ENCODE assay signal across 9 mouse cellular contexts in genomic region chr15:21407324-21408044, GRCm38 (mm10).
A peak's percentile ranks its signal among the peaks of the same experiment; 100 is the strongest.
DNase-seq lines count a peak whose midpoint lies in the region; ATAC-seq and TF ChIP-seq lines count a peak whose summit lies in the region.
"Had no signal": no experiment of that assay in that cellular context is flagged by ENCODE, and none has a peak within 500 bp of the region (broad histone marks: within the 10 kb centered on the region; RNA-seq: fewer than 3 reads in every experiment).

No protein-coding gene starts in this region.

- no peaks in the 10 kb centered on the region for H3K9me3 ChIP-seq in embryonic facial prominence, embryonic 11.5 days (replicated peaks; ENCODE audit: control insufficient read depth, low read length)
- H3K9me3 ChIP-seq in embryonic facial prominence, embryonic 10.5 days = no peaks in the 10 kb centered on the region
- no peaks in the 10 kb centered on the region for H3K9me3 ChIP-seq in lung, embryonic 14.5 days (ENCODE audit: low read depth, low read length)
- no peaks in the 10 kb centered on the region for H3K9me3 ChIP-seq in forebrain, postnatal 0 days (ENCODE audit: low read length)
- no peaks in the 10 kb centered on the region for H3K9me3 ChIP-seq in neural tube, embryonic 12.5 days
- H3K9me3 ChIP-seq: heart, embryonic 13.5 days had no signal

- 73% methylated on average over 2 of the region's 2 CpGs for WGBS in embryonic facial prominence, embryonic 11.5 days
- 72% methylated on average over 2 of the region's 2 CpGs for WGBS in embryonic facial prominence, embryonic 10.5 days
- 67% methylated on average over 2 of the region's 2 CpGs for WGBS in lung, embryonic 14.5 days
- 71% methylated on average over 2 of the region's 2 CpGs for WGBS in forebrain, postnatal 0 days
- 75% methylated on average over 2 of the region's 2 CpGs for WGBS in neural tube, embryonic 12.5 days

- 0 out of 2 replicates have a peak, but pooled peaks have one; percentile 70 for ATAC-seq in embryonic facial prominence, embryonic 11.5 days (replicated peaks; ENCODE audit: insufficient number of reproducible peaks, low FRiP score, low TSS enrichment, low read depth)
- no peak for ATAC-seq in lung, embryonic 14.5 days (ENCODE audit: insufficient read depth)
- ATAC-seq in forebrain, postnatal 0 days = peak; percentile 74
- 0 out of 2 replicates have a peak, but pooled peaks have one; percentile 65 for ATAC-seq in neural tube, embryonic 12.5 days (ENCODE audit: low FRiP score, low read depth)
- no peak for ATAC-seq in CD4-positive, CD25-positive, alpha-beta regulatory T cell, adult 4 months

- H3K4me3 ChIP-seq in embryonic facial prominence, embryonic 11.5 days (ENCODE audit: low read depth, low read length) = no peak overlapping the region
- H3K4me3 ChIP-seq in embryonic facial prominence, embryonic 10.5 days = no peak overlapping the region
- no peak overlapping the region for H3K4me3 ChIP-seq in lung, embryonic 14.5 days (ENCODE audit: low read depth, low read length)
- no peak overlapping the region for H3K4me3 ChIP-seq in forebrain, postnatal 0 days (ENCODE audit: low read depth, low read length)
- H3K4me3 ChIP-seq in neural tube, embryonic 12.5 days = no peak overlapping the region
- H3K4me3 ChIP-seq: heart, embryonic 13.5 days had no signal

- H3K9ac ChIP-seq in embryonic facial prominence, embryonic 11.5 days (replicated peaks; ENCODE audit: low read length) = no peak overlapping the region
- H3K9ac ChIP-seq in lung, embryonic 14.5 days = no peak overlapping the region
- no peak overlapping the region for H3K9ac ChIP-seq in forebrain, postnatal 0 days
- H3K9ac ChIP-seq in neural tube, embryonic 12.5 days = no peak overlapping the region
- H3K9ac ChIP-seq: heart, embryonic 13.5 days had no signal

- peak; percentile 70 for TF ChIP-seq CTCF in lung, embryonic 14.5 days (IDR thresholded peaks at IDR 0.05; ENCODE audit: low read depth)
- TF ChIP-seq CTCF in forebrain, postnatal 0 days (IDR thresholded peaks at IDR 0.05; ENCODE audit: low read depth) = peak; percentile 85

- H3K27me3 ChIP-seq in embryonic facial prominence, embryonic 11.5 days (ENCODE audit: control insufficient read depth, insufficient read depth, low read length) = no peaks in the 10 kb centered on the region
- H3K27me3 ChIP-seq in embryonic facial prominence, embryonic 10.5 days (replicated peaks; ENCODE audit: low read depth, poor library complexity, severe bottlenecking) = no peaks in the 10 kb centered on the region
- H3K27me3 ChIP-seq in lung, embryonic 14.5 days (ENCODE audit: insufficient read depth, low read length) = no peaks in the 10 kb centered on the region
- H3K27me3 ChIP-seq in forebrain, postnatal 0 days (ENCODE audit: insufficient read depth, low read length) = no peaks in the 10 kb centered on the region
- no peaks in the 10 kb centered on the region for H3K27me3 ChIP-seq in neural tube, embryonic 12.5 days (replicated peaks)
- H3K27me3 ChIP-seq: heart, embryonic 13.5 days had no signal

- H3K36me3 ChIP-seq in embryonic facial prominence, embryonic 11.5 days (replicated peaks; ENCODE audit: control insufficient read depth, insufficient read depth, low read depth, low read length) = no peaks in the 10 kb centered on the region
- no peaks in the 10 kb centered on the region for H3K36me3 ChIP-seq in embryonic facial prominence, embryonic 10.5 days (replicated peaks)
- H3K36me3 ChIP-seq in lung, embryonic 14.5 days (ENCODE audit: insufficient read depth) = no peaks in the 10 kb centered on the region
- no peaks in the 10 kb centered on the region for H3K36me3 ChIP-seq in forebrain, postnatal 0 days (ENCODE audit: insufficient read depth)
- H3K36me3 ChIP-seq in neural tube, embryonic 12.5 days = no peaks in the 10 kb centered on the region
- H3K36me3 ChIP-seq: heart, embryonic 13.5 days had no signal

- peak; percentile 70 for DNase-seq in embryonic facial prominence, embryonic 11.5 days (ENCODE audit: low spot score)
- no peak for DNase-seq in embryonic facial prominence, embryonic 10.5 days (ENCODE audit: low spot score)
- peak; percentile 82 for DNase-seq in lung, embryonic 14.5 days
- no peak for DNase-seq in lung, postnatal 25 days (ENCODE audit: low spot score)
- peak; percentile 79 for DNase-seq in forebrain, postnatal 0 days
- DNase-seq in thymus, postnatal 14 days = no peak

- no peak overlapping the region for H3K27ac ChIP-seq in embryonic facial prominence, embryonic 11.5 days (replicated peaks; ENCODE audit: low read depth, low read length)
- H3K27ac ChIP-seq in embryonic facial prominence, embryonic 10.5 days (replicated peaks) = no peak overlapping the region
- H3K27ac ChIP-seq in lung, embryonic 14.5 days (ENCODE audit: low read depth) = no peak overlapping the region
- H3K27ac ChIP-seq in forebrain, postnatal 0 days (ENCODE audit: low read depth, low read length) = no peak overlapping the region
- no peak overlapping the region for H3K27ac ChIP-seq in neural tube, embryonic 12.5 days
- H3K27ac ChIP-seq: heart, embryonic 13.5 days had no signal

- H3K4me1 ChIP-seq in embryonic facial prominence, embryonic 11.5 days (ENCODE audit: control insufficient read depth, insufficient read depth, low read length) = no peaks in the 10 kb centered on the region
- H3K4me1 ChIP-seq in embryonic facial prominence, embryonic 10.5 days = no peaks in the 10 kb centered on the region
- no peaks in the 10 kb centered on the region for H3K4me1 ChIP-seq in lung, embryonic 14.5 days (ENCODE audit: insufficient read depth)
- H3K4me1 ChIP-seq in forebrain, postnatal 0 days (ENCODE audit: insufficient read depth) = no peaks in the 10 kb centered on the region
- no peaks in the 10 kb centered on the region for H3K4me1 ChIP-seq in neural tube, embryonic 12.5 days
- H3K4me1 ChIP-seq: heart, embryonic 13.5 days had no signal

- H3K4me2 ChIP-seq in embryonic facial prominence, embryonic 11.5 days (ENCODE audit: low read depth, low read length) = no peak overlapping the region
- H3K4me2 ChIP-seq in lung, embryonic 14.5 days = no peak overlapping the region
- no peak overlapping the region for H3K4me2 ChIP-seq in forebrain, postnatal 0 days (ENCODE audit: low read depth)
- no peak overlapping the region for H3K4me2 ChIP-seq in neural tube, embryonic 12.5 days (replicated peaks)
- H3K4me2 ChIP-seq: heart, embryonic 13.5 days had no signal

Comparison
In these comparisons a context has a peak if more than half of its experiments do, and no peak if none do; other contexts are left out.
1. DNase-seq: peak in embryonic facial prominence, embryonic 11.5 days (single experiment), lung, embryonic 14.5 days (single experiment) and forebrain, postnatal 0 days (single experiment); none in embryonic facial prominence, embryonic 10.5 days (single experiment), lung, postnatal 25 days (single experiment) and thymus, postnatal 14 days (single experiment).
2. ATAC-seq: peak in embryonic facial prominence, embryonic 11.5 days (single experiment), forebrain, postnatal 0 days (single experiment) and neural tube, embryonic 12.5 days (single experiment); none in lung, embryonic 14.5 days (single experiment) and CD4-positive, CD25-positive, alpha-beta regulatory T cell, adult 4 months (single experiment).